Mouse (Mus musculus) stomach, embryonic 14.5 days (tissue): ENCODE data around the gene Gm20388. TPM values are rescaled to one million over a fixed set of nuclear protein-coding genes. Genes with fewer than 3 reads are reported as not detected.
A peak's percentile ranks its signal among the peaks of the same experiment; 100 is the strongest.

ENCODE experiments used
- ATAC-seq: fragments of 200-750 bp; cut with Nextera tagmentation; 2 replicates; pipeline ENCODE4 v1.8.0; 2017; ENCODE audit warnings: low read depth, moderate TSS enrichment; ENCODE audit not compliant: insufficient number of reproducible peaks, insufficient read depth, low FRiP score
- H3K27ac ChIP-seq: fragments of 300-500 bp; sonication (generic); 2 replicates; pipeline ENCODE4 v1.5.1; 2014; ENCODE audit warnings: mild to moderate bottlenecking, low read length, moderate library complexity, mixed read lengths
- H3K27me3 ChIP-seq: fragments of 300-500 bp; sonication (generic); 2 replicates; pipeline ENCODE4 v1.6.1; 2014; ENCODE audit warnings: low read length, control low read depth, mixed read lengths; ENCODE audit not compliant: control insufficient read depth, insufficient read depth
- H3K36me3 ChIP-seq: fragments of 300-500 bp; sonication (generic); 2 replicates; pipeline ENCODE4 v1.6.1; 2014; ENCODE audit warnings: mild to moderate bottlenecking, control low read depth, low read length, moderate library complexity, mixed read lengths; ENCODE audit not compliant: control insufficient read depth, insufficient read depth
- H3K4me1 ChIP-seq: fragments of 300-500 bp; sonication (generic); 2 replicates; pipeline ENCODE4 v1.6.1; 2014; ENCODE audit warnings: low read length, control low read depth, mixed read lengths; ENCODE audit not compliant: control insufficient read depth, insufficient read depth
- H3K4me2 ChIP-seq: fragments of 300-500 bp; sonication (generic); replicated peaks from 2 replicates; pipeline ENCODE4 v1.6.1; 2014; ENCODE audit warnings: low read depth, low read length, control low read depth
- H3K4me3 ChIP-seq: fragments of 300-500 bp; sonication (generic); 2 replicates; pipeline ENCODE4 v1.5.1; 2014; ENCODE audit warnings: low read depth, low read length, control low read depth
- H3K9ac ChIP-seq: fragments of 300-500 bp; sonication (generic); replicated peaks from 2 replicates; pipeline ENCODE4 v1.6.1; 2014; ENCODE audit warnings: low read depth, mild to moderate bottlenecking, control low read depth, low read length, moderate library complexity, mixed read lengths
- H3K9me3 ChIP-seq: fragments of 300-500 bp; sonication (generic); 2 replicates; pipeline ENCODE4 v1.6.1; 2016; ENCODE audit warnings: low read depth, low read length, control low read depth; ENCODE audit not compliant: control insufficient read depth
- WGBS: fragments of 180-500 bp; shearing (Covaris S2); extraction: QIAGEN DNeasy Blood & Tissue Kit; methylation state at CpG from one replicate; pipeline ENCODE4 v1.1.7; 2014; 5-methylcytosine and 5-hydroxymethylcytosine counted together
- polyA plus RNA-seq: library from polyadenylated mRNA; unstranded; fragments of >200 nt; fragmentation: Nextera tagmentation; extraction: Ambion mirVana; gene quantifications from 2 replicates; pipeline ENCODE4 v1.2.1, GENCODE M21; 2014

Gm20388 gene
- polyA plus RNA-seq, 1 experiment from 2014 or later: 11.4 TPM

GRCm38 (mm10) chr8:123726759-123727158 lies 3816.1 kb downstream of the Gm20388 start:
- no peak overlapping the region for H3K27ac ChIP-seq
- no peak overlapping the region for H3K4me3 ChIP-seq
- 73% methylated on average over 6 of the region's 6 CpGs for WGBS
- H3K36me3 ChIP-seq: no peaks in the 10 kb centered on the region
- ATAC-seq: no peak
- H3K4me2 ChIP-seq: no peak overlapping the region
- no peak overlapping the region for H3K9ac ChIP-seq
- no peaks in the 10 kb centered on the region for H3K9me3 ChIP-seq
- peaks cover 23% of the 10 kb centered on the region; the same call in 1 of the 2 replicates for H3K4me1 ChIP-seq
- H3K27me3 ChIP-seq: no peaks in the 10 kb centered on the region

- H3K36me3 ChIP-seq: no peaks in the 10 kb centered on the region
- peak; percentile 30; the same call in 1 of the 2 replicates for ATAC-seq
These were observed 3818.6 kb downstream of the Gm20388 start for GRCm38 (mm10) chr8:123729055-123729785.

GRCm38 (mm10) chr8:123729786-123730411 lies 3819.3 kb downstream of the Gm20388 start:
- H3K9ac ChIP-seq: no peak overlapping the region
- H3K9me3 ChIP-seq: no peaks in the 10 kb centered on the region
- 41% methylated on average over 13 of the region's 13 CpGs for WGBS
- no peaks in the 10 kb centered on the region for H3K27me3 ChIP-seq
- peak overlapping the region; percentile 5; the same call in 1 of the 2 replicates for H3K4me2 ChIP-seq
- no peak for ATAC-seq
- no peak overlapping the region for H3K4me3 ChIP-seq
- 0 out of 2 replicates have a peak overlapping the region, but pooled peaks have one; percentile 22 for H3K27ac ChIP-seq
- H3K4me1 ChIP-seq: peaks cover 29% of the 10 kb centered on the region; the same call in 1 of the 2 replicates
- H3K36me3 ChIP-seq: no peaks in the 10 kb centered on the region

More at GRCm38 (mm10) chr8:123729055-123729785, 3818.6 kb downstream of the Gm20388 start:
- WGBS: 8% methylated on average over 20 of the region's 20 CpGs
- Histone ChIP-seq H3K27ac (0 out of 2 replicates have a peak overlapping the region, but pooled peaks have one; percentile 22), H3K4me2 (peak overlapping the region; percentile 5), H3K4me3 (no peak overlapping the region), H3K27me3 (no peaks in the 10 kb centered on the region), H3K9me3 (no peaks in the 10 kb centered on the region), H3K4me1 (peaks cover 29% of the 10 kb centered on the region; the same call in 1 of the 2 replicates), H3K9ac (no peak overlapping the region)

GRCm38 (mm10) chr8:123732332-123732731 lies 3821.7 kb downstream of the Gm20388 start:
- ATAC-seq: no peak
- WGBS: 11% methylated on average over 4 of the region's 4 CpGs
- H3K27me3 ChIP-seq: no peaks in the 10 kb centered on the region
- H3K36me3 ChIP-seq: no peaks in the 10 kb centered on the region
- H3K9me3 ChIP-seq: no peaks in the 10 kb centered on the region
- H3K4me3 ChIP-seq: no peak overlapping the region
- H3K4me1 ChIP-seq: peaks cover 29% of the 10 kb centered on the region; the same call in 1 of the 2 replicates
- H3K4me2 ChIP-seq: no peak overlapping the region
- H3K27ac ChIP-seq: peak overlapping the region; percentile 39; the same call in 1 of the 2 replicates
- H3K9ac ChIP-seq: no peak overlapping the region

- ATAC-seq: no peak
- Histone ChIP-seq H3K9ac (no peak overlapping the region), H3K4me1 (peaks cover 16% of the 10 kb centered on the region; the same call in 1 of the 2 replicates), H3K9me3 (no peaks in the 10 kb centered on the region), H3K36me3 (no peaks in the 10 kb centered on the region), H3K27me3 (no peaks in the 10 kb centered on the region), H3K4me2 (no peak overlapping the region), H3K4me3 (no peak overlapping the region), H3K27ac (no peak overlapping the region)
- 82% methylated on average over 8 of the region's 8 CpGs for WGBS
These were observed 3823.8 kb downstream of the Gm20388 start for GRCm38 (mm10) chr8:123734486-123734885.

GRCm38 (mm10) chr8:123736974-123737373 lies 3826.3 kb downstream of the Gm20388 start:
- Histone ChIP-seq H3K27ac (no peak overlapping the region), H3K9ac (no peak overlapping the region), H3K9me3 (no peaks in the 10 kb centered on the region), H3K4me3 (no peak overlapping the region), H3K4me2 (no peak overlapping the region), H3K4me1 (0 out of 2 replicates have a peak, but pooled peaks cover 7% of the 10 kb centered on the region), H3K27me3 (no peaks in the 10 kb centered on the region), H3K36me3 (no peaks in the 10 kb centered on the region)
- WGBS: 67% methylated on average over 9 of the region's 9 CpGs
- ATAC-seq: no peak

- Histone ChIP-seq H3K9ac (no peak overlapping the region), H3K4me1 (0 out of 2 replicates have a peak, but pooled peaks cover 2% of the 10 kb centered on the region), H3K27ac (no peak overlapping the region), H3K4me3 (no peak overlapping the region), H3K27me3 (no peaks in the 10 kb centered on the region), H3K36me3 (no peaks in the 10 kb centered on the region), H3K9me3 (no peaks in the 10 kb centered on the region), H3K4me2 (no peak overlapping the region)
- 47% methylated on average over 4 of the region's 4 CpGs for WGBS
- no peak for ATAC-seq
These were observed 3829.6 kb downstream of the Gm20388 start for GRCm38 (mm10) chr8:123740263-123740662.

- no peak overlapping the region for H3K4me3 ChIP-seq
- H3K4me2 ChIP-seq: no peak overlapping the region
- H3K27me3 ChIP-seq: no peaks in the 10 kb centered on the region
- 0 out of 2 replicates have a peak, but pooled peaks cover 2% of the 10 kb centered on the region for H3K4me1 ChIP-seq
- WGBS: 77% methylated on average over 9 of the region's 9 CpGs
- H3K9me3 ChIP-seq: no peaks in the 10 kb centered on the region
- no peak overlapping the region for H3K27ac ChIP-seq
- H3K9ac ChIP-seq: no peak overlapping the region
- H3K36me3 ChIP-seq: no peaks in the 10 kb centered on the region
- no peak for ATAC-seq
These were observed 3830.6 kb downstream of the Gm20388 start for GRCm38 (mm10) chr8:123741232-123741631.
